Mouse (Mus musculus): ENCODE measurements around the gene Smg7. TPM values are rescaled to one million over a fixed set of nuclear protein-coding genes. Genes with fewer than 3 reads are reported as not detected.
"Not testable (repeated sequence)": the region's sequence is repeated elsewhere in the genome, so short reads cannot be mapped to it uniquely, and the experiment has no call there.

Gene Smg7
- polyA plus RNA-seq, 1 experiment: 1.2 TPM

DNA sequence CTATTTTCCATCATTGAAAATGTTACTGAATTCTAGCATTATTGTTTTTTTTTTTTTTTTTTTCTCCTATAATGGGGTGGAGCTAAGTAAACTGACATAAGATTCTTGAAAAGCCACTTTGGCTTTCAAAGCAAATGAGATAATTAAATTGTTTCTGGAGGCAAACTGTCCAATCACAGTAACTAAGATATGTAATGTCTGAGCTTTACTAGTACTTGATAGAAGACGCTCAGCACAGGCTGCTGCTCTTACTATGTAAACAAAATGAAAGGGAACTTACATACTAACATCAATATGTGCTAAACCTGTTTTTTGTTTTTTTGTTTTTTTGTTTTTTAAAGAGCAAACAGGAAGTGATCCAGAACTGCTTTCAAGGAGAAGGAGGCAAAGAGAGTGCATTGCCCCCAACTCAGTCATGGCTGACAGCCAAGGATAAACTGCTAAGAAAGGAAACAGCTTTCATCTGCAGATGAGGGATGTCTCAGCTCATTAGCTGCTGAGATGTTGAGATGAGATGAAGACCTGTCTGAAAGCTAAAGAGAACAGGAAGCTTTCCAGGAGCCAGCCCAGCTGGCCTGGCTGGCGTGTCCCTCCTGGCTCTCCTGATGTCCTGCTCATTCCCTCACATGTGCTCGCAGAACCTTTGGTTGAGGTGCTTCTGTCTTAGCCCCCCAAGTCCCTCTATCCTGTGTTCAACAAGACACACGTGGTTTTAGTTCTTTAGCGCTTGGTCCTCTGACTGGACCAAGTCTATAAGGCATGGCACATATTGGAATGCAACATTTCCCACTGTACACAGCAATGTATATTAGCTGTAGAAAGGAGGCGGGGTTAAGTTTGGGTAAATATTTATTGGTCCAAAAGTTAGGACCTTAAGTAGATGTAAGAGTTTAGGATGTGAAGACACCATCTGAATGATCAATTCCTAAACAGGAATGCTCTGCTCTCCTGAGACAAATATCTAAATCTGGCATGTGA is 11.3 kb upstream of the Smg7 start:
- Histone ChIP-seq H3K27me3 (replicated peaks) (peaks cover 8% of the 10 kb centered on the region), H3K4me1 (no peaks in the 10 kb centered on the region), H3K4me3 (replicated peaks) (no peak overlapping the region), H3K36me3 (replicated peaks; ENCODE audit: low read length) (no peaks in the 10 kb centered on the region), H3K9me3 (no peaks in the 10 kb centered on the region)
- TF ChIP-seq FLI1 (IDR thresholded peaks at IDR 0.05; ENCODE audit: low read length): no peak

DNA sequence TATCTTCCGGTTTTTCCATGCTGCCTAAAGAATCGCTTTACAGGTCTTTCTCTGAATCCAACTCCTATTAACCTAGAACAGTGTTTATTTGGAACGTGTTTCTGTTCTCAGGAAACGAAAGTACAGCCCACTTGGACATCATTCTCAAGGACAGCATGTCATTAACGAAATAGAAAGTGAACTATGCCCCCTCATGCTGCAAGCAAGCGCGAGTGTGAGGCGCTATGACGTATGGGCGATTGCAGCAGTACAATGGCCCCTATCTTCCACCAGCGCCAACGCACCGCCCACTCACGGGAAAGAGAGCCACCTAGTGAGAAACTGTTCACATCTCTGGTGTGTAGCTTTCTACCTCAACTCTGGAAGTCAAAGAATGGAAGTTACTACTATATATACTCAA is 2.0 kb upstream of the Smg7 start:
- TF ChIP-seq FLI1 (IDR thresholded peaks at IDR 0.05; ENCODE audit: low read length) (no peak), GATA1 (IDR thresholded peaks at IDR 0.05; ENCODE audit: borderline replicate concordance, low read length) (0 out of 3 replicates have a peak, but pooled peaks have one; percentile 32)
- peak overlapping the region; percentile 98 for H3K4me3 ChIP-seq (replicated peaks)
- H3K9me3 ChIP-seq: no peaks in the 10 kb centered on the region
- peaks cover under 1% of the 10 kb centered on the region for H3K27me3 ChIP-seq (replicated peaks)
- H3K36me3 ChIP-seq (replicated peaks; ENCODE audit: low read length): peaks cover 5% of the 10 kb centered on the region
- H3K4me1 ChIP-seq: peaks cover 29% of the 10 kb centered on the region

DNA sequence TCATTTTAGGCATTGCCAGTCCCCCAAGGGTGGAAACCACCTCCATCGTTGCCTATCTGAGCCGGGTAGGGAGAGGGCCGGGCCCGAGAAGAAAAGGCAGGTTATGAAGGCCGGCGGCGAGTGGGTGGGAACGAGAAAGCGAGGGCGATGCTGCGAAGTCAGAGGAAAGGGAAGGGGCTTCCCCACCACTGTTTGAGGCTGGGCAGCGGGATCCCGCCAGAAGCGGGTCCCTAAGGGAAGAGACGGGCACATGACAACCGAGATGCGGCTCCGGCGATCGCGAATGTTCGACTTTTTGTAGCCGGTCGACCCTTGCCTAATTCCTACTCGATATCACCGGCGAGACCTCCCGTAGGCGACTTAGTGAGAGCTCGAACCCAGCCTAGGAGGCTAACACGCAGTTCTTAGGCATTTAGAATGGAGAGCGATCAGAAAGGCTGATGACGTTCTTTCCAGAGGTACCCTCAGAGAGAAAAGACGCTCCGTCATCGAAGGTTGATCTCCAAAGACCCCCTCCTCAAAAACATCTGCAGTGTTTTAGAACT is 1.2 kb upstream of the Smg7 start:
- H3K4me3 ChIP-seq (replicated peaks): peak overlapping the region; percentile 98
- no peaks in the 10 kb centered on the region for H3K27me3 ChIP-seq (replicated peaks)
- peaks cover 37% of the 10 kb centered on the region for H3K4me1 ChIP-seq
- TF ChIP-seq GATA1 (IDR thresholded peaks at IDR 0.05; ENCODE audit: borderline replicate concordance, low read length) (no peak), FLI1 (IDR thresholded peaks at IDR 0.05; ENCODE audit: low read length) (no peak)
- no peaks in the 10 kb centered on the region for H3K9me3 ChIP-seq
- peaks cover 8% of the 10 kb centered on the region for H3K36me3 ChIP-seq (replicated peaks; ENCODE audit: low read length)

DNA sequence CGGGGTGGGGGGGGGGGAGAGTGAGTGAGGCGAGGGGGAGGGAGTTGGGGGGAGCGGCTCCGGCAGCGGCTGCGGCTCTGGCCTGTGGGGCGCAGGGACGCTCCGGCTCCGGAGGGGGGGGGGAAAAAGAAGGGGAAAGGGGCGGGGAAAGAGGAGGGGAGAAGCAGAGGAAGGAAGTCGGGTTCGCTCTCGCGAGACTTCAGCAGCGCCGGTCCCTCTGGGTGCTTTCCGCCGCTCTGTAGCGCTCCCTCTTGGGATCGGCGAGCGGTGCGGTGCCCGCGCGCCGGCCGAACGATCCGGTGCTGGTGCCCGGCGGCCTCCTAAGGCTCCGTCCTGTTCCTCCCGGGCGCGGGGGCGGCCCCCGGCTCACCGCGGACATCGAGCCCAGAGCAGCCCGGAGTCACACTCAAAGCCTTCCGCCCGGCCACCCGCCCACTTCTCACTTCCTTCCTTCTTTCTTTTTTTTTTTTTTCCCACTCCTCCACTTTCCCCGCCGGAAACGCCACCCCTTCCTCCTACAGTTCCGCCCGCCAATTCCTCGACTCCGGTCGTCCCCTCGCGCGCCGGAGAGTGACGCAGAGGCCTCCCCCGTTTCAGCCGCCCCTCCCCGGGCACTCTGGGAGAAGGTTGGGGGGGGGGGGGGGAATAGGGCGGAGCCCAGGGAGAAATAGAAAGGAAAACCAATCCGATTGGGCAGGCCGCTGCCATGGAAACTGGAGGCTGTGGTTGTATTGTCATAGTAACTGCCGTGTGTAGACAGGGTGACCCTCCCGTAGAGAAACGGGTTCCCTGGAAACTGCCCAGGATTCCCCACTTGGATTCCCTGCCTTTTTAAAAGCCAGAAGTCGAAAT is 445 bp upstream of the Smg7 start:
- H3K27me3 ChIP-seq (replicated peaks): no peaks in the 10 kb centered on the region
- H3K4me3 ChIP-seq (replicated peaks): peak overlapping the region; percentile 98
- peaks cover 10% of the 10 kb centered on the region for H3K36me3 ChIP-seq (replicated peaks; ENCODE audit: low read length)
- 0 out of 2 replicates have a peak, but pooled peaks have one; percentile 45 for TF ChIP-seq FLI1 (IDR thresholded peaks at IDR 0.05; ENCODE audit: low read length)
- no peak for TF ChIP-seq GATA1 (IDR thresholded peaks at IDR 0.05; ENCODE audit: borderline replicate concordance, low read length)
- H3K9me3 ChIP-seq: no peaks in the 10 kb centered on the region
- H3K4me1 ChIP-seq: peaks cover 41% of the 10 kb centered on the region

DNA sequence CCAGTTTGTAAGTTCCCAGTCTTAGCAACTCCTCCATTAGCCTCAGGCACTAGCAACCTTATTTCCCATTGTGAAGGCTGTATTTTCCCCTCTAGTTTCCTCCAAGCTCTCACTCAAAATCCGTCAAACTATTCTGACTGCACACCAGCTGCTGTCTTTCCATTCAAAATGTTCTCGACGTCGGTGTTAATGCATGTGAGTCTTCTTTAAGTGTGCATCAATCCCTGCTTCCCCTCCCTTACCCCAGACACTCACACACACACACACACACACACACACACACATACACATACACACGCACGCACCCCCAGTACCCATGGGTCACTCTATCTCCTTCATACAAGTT is 1.1 kb downstream of the Smg7 start:
- Histone ChIP-seq H3K4me3 (replicated peaks) (peak overlapping the region; percentile 98), H3K9me3 (no peaks in the 10 kb centered on the region), H3K4me1 (peaks cover 50% of the 10 kb centered on the region), H3K36me3 (replicated peaks; ENCODE audit: low read length) (peaks cover 16% of the 10 kb centered on the region), H3K27me3 (replicated peaks) (no peaks in the 10 kb centered on the region)
- TF ChIP-seq GATA1 (IDR thresholded peaks at IDR 0.05; ENCODE audit: borderline replicate concordance, low read length): no peak
- TF ChIP-seq FLI1 (IDR thresholded peaks at IDR 0.05; ENCODE audit: low read length): no peak

DNA sequence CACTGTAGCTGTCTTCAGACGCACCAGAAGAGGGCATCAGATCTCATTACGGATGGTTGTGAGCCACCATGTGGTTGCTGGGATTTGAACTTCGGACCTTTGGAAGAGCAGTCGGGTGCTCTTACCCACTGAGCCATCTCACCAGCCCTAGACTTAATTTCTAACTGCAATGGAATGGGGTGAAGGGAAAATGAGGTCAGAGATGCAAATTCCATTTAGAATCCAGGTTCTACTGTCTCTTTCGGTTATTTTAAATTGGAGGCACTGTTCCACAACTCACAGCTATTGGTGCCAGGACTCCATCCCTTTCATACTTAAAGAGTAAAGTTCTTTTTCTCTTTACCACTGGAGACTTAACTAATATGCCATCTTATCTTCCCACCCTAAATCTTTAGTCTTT is 14.4 kb downstream of the Smg7 start:
- not testable (repeated sequence) for H3K27me3 ChIP-seq (replicated peaks); H3K4me3 ChIP-seq (replicated peaks); H3K9me3 ChIP-seq; H3K36me3 ChIP-seq (replicated peaks; ENCODE audit: low read length)
- H3K4me1 ChIP-seq: peaks cover 18% of the 10 kb centered on the region

DNA sequence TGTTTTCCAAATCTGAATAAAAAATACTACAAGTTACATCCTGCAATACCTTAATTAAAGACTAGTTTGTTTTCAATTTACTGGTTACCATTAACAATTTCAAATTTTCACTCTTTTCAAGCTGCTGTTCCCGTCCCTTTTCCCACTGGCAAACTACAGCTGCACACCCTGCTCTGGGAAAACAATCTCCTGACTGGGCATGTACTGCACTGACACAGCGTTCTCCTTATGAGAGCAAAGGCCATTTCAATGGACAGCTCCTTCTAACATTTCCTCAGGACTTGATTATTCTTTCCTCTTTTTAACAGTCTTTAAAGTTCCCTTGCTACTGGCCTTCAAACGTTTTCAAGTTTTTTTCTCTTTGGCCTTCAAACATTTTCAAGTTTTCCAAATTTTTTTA is 31.4 kb downstream of the Smg7 start:
- Histone ChIP-seq H3K27me3 (replicated peaks) (no peaks in the 10 kb centered on the region), H3K4me3 (replicated peaks) (no peak overlapping the region), H3K9me3 (no peaks in the 10 kb centered on the region), H3K4me1 (peaks cover 22% of the 10 kb centered on the region), H3K36me3 (replicated peaks; ENCODE audit: low read length) (peaks cover 42% of the 10 kb centered on the region)
- TF ChIP-seq FLI1 (IDR thresholded peaks at IDR 0.05; ENCODE audit: low read length) (no peak), GATA1 (IDR thresholded peaks at IDR 0.05; ENCODE audit: borderline replicate concordance, low read length) (no peak)

DNA sequence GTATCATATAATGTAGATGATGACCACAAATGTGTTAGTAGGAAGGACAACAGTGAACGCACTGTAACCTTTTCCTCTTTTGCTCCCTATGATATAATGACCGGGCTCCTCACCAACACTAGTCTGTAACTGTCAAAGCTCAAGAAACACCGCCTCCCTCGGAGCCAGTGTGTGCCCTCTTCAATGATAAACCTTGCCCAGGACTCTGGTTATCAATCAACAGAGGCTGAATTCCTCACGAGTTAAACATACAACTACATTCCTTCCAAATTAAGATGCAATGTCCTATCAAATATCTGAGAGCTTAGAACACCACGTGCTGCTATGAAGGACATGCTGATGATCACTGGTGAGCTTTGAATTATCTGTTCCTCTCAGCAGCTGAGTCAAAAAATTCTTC is 32.5 kb downstream of the Smg7 start:
- H3K4me1 ChIP-seq: peaks cover 22% of the 10 kb centered on the region
- no peak overlapping the region for H3K4me3 ChIP-seq (replicated peaks)
- peaks cover 53% of the 10 kb centered on the region for H3K36me3 ChIP-seq (replicated peaks; ENCODE audit: low read length)

DNA sequence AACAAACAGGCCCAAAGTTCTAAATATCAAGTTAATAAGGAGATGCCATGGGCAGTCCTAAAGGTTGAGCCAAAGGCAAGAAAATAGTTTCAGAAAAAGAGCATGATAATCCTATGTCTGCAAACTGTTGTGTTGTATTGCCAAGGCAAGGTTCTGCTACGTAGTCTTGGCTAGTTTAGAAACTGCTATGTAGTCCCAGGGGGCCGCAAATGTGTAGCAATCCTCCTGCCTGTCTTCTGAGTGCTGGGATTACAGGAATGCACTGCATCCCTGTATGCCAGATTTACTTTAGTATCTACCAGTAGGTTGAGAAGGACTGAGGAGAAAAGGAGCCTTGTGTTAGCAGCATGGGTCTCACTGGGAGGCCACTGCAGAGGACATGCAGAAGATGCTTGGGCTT is 55.6 kb downstream of the Smg7 start:
- Histone ChIP-seq H3K27me3 (replicated peaks) (no peaks in the 10 kb centered on the region), H3K36me3 (replicated peaks; ENCODE audit: low read length) (peaks cover 96% of the 10 kb centered on the region), H3K4me1 (peaks cover 31% of the 10 kb centered on the region), H3K9me3 (no peaks in the 10 kb centered on the region), H3K4me3 (replicated peaks) (no peak overlapping the region)
- TF ChIP-seq FLI1 (IDR thresholded peaks at IDR 0.05; ENCODE audit: low read length) (no peak), GATA1 (IDR thresholded peaks at IDR 0.05; ENCODE audit: borderline replicate concordance, low read length) (no peak)

More for the DNA sequence above, 32.5 kb downstream of the Smg7 start:
- H3K27me3 ChIP-seq (replicated peaks): no peaks in the 10 kb centered on the region
- H3K9me3 ChIP-seq: no peaks in the 10 kb centered on the region
- TF ChIP-seq GATA1 (IDR thresholded peaks at IDR 0.05; ENCODE audit: borderline replicate concordance, low read length) (no peak), FLI1 (IDR thresholded peaks at IDR 0.05; ENCODE audit: low read length) (no peak)

Measured in megakaryocyte, embryonic 14.5 days (primary cell).